Mouse (Mus musculus): ENCODE data around the gene Slc4a1. TPM values are rescaled to one million over a fixed set of nuclear protein-coding genes. Genes with fewer than 3 reads are reported as not detected.

Slc4a1 gene
- total and polyA plus RNA-seq, 3 experiments = 1.1 to 596 (median 2.9) TPM

- DNase-seq (ENCODE audit: low spot score) (no peak), ATAC-seq (ENCODE audit: extremely low read depth, insufficient number of reproducible peaks, low FRiP score, poor library complexity, severe bottlenecking) (no peak)
- H3K4me1 ChIP-seq (ENCODE audit: insufficient read depth, low read depth, low read length) = peaks cover 9% of the 10 kb centered on the region
- peaks cover 86% of the 10 kb centered on the region for H3K27me3 ChIP-seq (ENCODE audit: insufficient read depth, low read length)
- H3K4me3 ChIP-seq (ENCODE audit: low read depth, low read length) = no peak overlapping the region
- no peaks in the 10 kb centered on the region for H3K9me3 ChIP-seq (replicated peaks)
- no peak for TF ChIP-seq POLR2AphosphoS5 (IDR thresholded peaks at IDR 0.05; ENCODE audit: insufficient replicate concordance, low read depth, low read length)
- TF ChIP-seq CTCF (IDR thresholded peaks at IDR 0.05; ENCODE audit: low read depth, low read length) = no peak
- TF ChIP-seq GATA1 (IDR thresholded peaks at IDR 0.05; ENCODE audit: borderline replicate concordance, low read length) = no peak
- no peak for TF ChIP-seq TAL1 (conservative IDR thresholded peaks at IDR 0.05; ENCODE audit: low read depth, low read length)
- no peak for TF ChIP-seq GATA2 (IDR thresholded peaks at IDR 0.05; ENCODE audit: borderline replicate concordance, low read depth, low read length)
- no peaks in the 10 kb centered on the region for H3K36me3 ChIP-seq (replicated peaks)
Measured at GRCm38 (mm10) chr11:102349189-102349954, 16.6 kb downstream of the Slc4a1 start.

GRCm38 (mm10) chr11:102348771-102349170, 17.2 kb downstream of the Slc4a1 start:
- DNase-seq (ENCODE audit: low spot score) = no peak
- peaks cover 86% of the 10 kb centered on the region for H3K27me3 ChIP-seq (ENCODE audit: insufficient read depth, low read length)
- peaks cover 11% of the 10 kb centered on the region for H3K4me1 ChIP-seq (ENCODE audit: insufficient read depth, low read depth, low read length)
- ATAC-seq (ENCODE audit: extremely low read depth, insufficient number of reproducible peaks, low FRiP score, poor library complexity, severe bottlenecking) = no peak
- no peaks in the 10 kb centered on the region for H3K9me3 ChIP-seq (replicated peaks)
- no peaks in the 10 kb centered on the region for H3K36me3 ChIP-seq (replicated peaks)
- H3K4me3 ChIP-seq (ENCODE audit: low read depth, low read length) = no peak overlapping the region
- no peak for TF ChIP-seq GATA2 (IDR thresholded peaks at IDR 0.05; ENCODE audit: borderline replicate concordance, low read depth, low read length)
- no peak for TF ChIP-seq GATA1 (IDR thresholded peaks at IDR 0.05; ENCODE audit: borderline replicate concordance, low read length)
- no peak for TF ChIP-seq POLR2AphosphoS5 (IDR thresholded peaks at IDR 0.05; ENCODE audit: insufficient replicate concordance, low read depth, low read length)
- TF ChIP-seq TAL1 (conservative IDR thresholded peaks at IDR 0.05; ENCODE audit: low read depth, low read length) = no peak
- no peak for TF ChIP-seq CTCF (IDR thresholded peaks at IDR 0.05; ENCODE audit: low read depth, low read length)

DNA sequence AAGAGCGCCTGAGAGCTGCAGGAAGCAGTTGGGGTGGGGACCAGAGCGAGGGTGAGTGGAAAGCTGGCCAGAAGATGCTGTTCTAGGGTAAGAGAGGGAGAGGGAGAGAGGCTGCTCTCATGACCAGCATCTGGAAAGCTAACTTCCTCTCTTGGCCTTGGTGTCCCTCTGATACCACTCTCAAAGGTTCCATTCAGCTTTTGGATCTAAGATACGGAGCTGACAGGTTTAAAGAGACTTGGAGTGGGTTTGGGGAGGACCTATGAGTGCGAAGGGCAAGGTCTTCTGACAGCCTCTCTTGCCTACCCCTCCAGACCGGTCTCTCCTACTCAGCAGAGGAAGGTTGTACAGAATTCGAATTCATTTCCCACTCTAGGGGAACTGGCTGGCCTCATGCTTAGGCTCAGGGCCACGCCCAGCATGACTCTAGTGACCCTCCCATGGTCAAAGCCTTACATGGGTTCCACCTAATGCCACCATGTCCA, 17.9 kb downstream of the Slc4a1 start:
- H3K4me3 ChIP-seq (ENCODE audit: low read depth, low read length) = no peak overlapping the region
- H3K36me3 ChIP-seq (replicated peaks) = no peaks in the 10 kb centered on the region
- H3K9me3 ChIP-seq (replicated peaks) = no peaks in the 10 kb centered on the region
- peaks cover 12% of the 10 kb centered on the region for H3K4me1 ChIP-seq (ENCODE audit: insufficient read depth, low read depth, low read length)
- DNase-seq (ENCODE audit: low spot score) (no peak), ATAC-seq (ENCODE audit: extremely low read depth, insufficient number of reproducible peaks, low FRiP score, poor library complexity, severe bottlenecking) (no peak)
- no peak for TF ChIP-seq POLR2AphosphoS5 (IDR thresholded peaks at IDR 0.05; ENCODE audit: insufficient replicate concordance, low read depth, low read length)
- TF ChIP-seq TAL1 (conservative IDR thresholded peaks at IDR 0.05; ENCODE audit: low read depth, low read length) = no peak
- TF ChIP-seq GATA2 (IDR thresholded peaks at IDR 0.05; ENCODE audit: borderline replicate concordance, low read depth, low read length) = no peak
- TF ChIP-seq GATA1 (IDR thresholded peaks at IDR 0.05; ENCODE audit: borderline replicate concordance, low read length) = no peak
- TF ChIP-seq CTCF (IDR thresholded peaks at IDR 0.05; ENCODE audit: low read depth, low read length) = no peak
- H3K27me3 ChIP-seq (ENCODE audit: insufficient read depth, low read length) = peaks cover 84% of the 10 kb centered on the region

DNA sequence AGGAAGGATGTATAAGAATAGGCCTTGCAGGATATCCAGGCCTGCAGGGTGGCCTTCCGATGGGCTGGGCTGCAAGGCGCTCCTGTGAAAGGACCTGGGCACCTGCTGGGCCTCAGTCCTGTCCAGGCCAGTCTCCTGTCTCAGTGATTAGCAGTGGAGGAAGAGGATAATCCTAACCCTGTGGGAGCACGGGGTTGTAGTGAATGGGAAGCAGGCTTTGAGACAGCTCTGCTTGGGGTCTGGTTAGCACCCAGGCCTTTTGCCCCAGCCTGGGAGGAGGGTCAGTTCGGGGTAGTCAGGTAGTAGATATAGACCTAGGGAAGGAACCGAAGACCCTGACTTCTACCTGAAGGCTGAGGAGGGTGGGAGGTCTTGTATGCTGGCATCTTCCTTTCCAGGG, 18.3 kb downstream of the Slc4a1 start:
- peaks cover 84% of the 10 kb centered on the region for H3K27me3 ChIP-seq (ENCODE audit: insufficient read depth, low read length)
- H3K36me3 ChIP-seq (replicated peaks) = no peaks in the 10 kb centered on the region
- no peak for TF ChIP-seq GATA2 (IDR thresholded peaks at IDR 0.05; ENCODE audit: borderline replicate concordance, low read depth, low read length)
- TF ChIP-seq GATA1 (IDR thresholded peaks at IDR 0.05; ENCODE audit: borderline replicate concordance, low read length) = no peak
- no peak for TF ChIP-seq POLR2AphosphoS5 (IDR thresholded peaks at IDR 0.05; ENCODE audit: insufficient replicate concordance, low read depth, low read length)
- no peak for TF ChIP-seq CTCF (IDR thresholded peaks at IDR 0.05; ENCODE audit: low read depth, low read length)
- TF ChIP-seq TAL1 (conservative IDR thresholded peaks at IDR 0.05; ENCODE audit: low read depth, low read length) = no peak
- H3K4me1 ChIP-seq (ENCODE audit: insufficient read depth, low read depth, low read length) = peaks cover 14% of the 10 kb centered on the region
- no peaks in the 10 kb centered on the region for H3K9me3 ChIP-seq (replicated peaks)
- H3K4me3 ChIP-seq (ENCODE audit: low read depth, low read length) = no peak overlapping the region
- DNase-seq (ENCODE audit: low spot score) (no peak), ATAC-seq (ENCODE audit: extremely low read depth, insufficient number of reproducible peaks, low FRiP score, poor library complexity, severe bottlenecking) (no peak)

GRCm38 (mm10) chr11:102346926-102347325, 19.1 kb downstream of the Slc4a1 start:
- Histone ChIP-seq H3K4me3 (ENCODE audit: low read depth, low read length) (no peak overlapping the region), H3K9me3 (replicated peaks) (no peaks in the 10 kb centered on the region), H3K4me1 (ENCODE audit: insufficient read depth, low read depth, low read length) (peaks cover 14% of the 10 kb centered on the region), H3K27me3 (ENCODE audit: insufficient read depth, low read length) (peaks cover 82% of the 10 kb centered on the region), H3K36me3 (replicated peaks) (no peaks in the 10 kb centered on the region)
- no peak for ATAC-seq (ENCODE audit: extremely low read depth, insufficient number of reproducible peaks, low FRiP score, poor library complexity, severe bottlenecking)
- no peak for DNase-seq (ENCODE audit: low spot score)
- no peak for TF ChIP-seq GATA2 (IDR thresholded peaks at IDR 0.05; ENCODE audit: borderline replicate concordance, low read depth, low read length)

- Histone ChIP-seq H3K36me3 (replicated peaks) (no peaks in the 10 kb centered on the region), H3K4me1 (ENCODE audit: insufficient read depth, low read depth, low read length) (peaks cover 5% of the 10 kb centered on the region; the same call in 1 of the 2 replicates), H3K4me3 (ENCODE audit: low read depth, low read length) (no peak overlapping the region), H3K9me3 (replicated peaks) (peaks cover 3% of the 10 kb centered on the region), H3K27me3 (ENCODE audit: insufficient read depth, low read length) (peaks cover 65% of the 10 kb centered on the region)
- TF ChIP-seq TAL1 (conservative IDR thresholded peaks at IDR 0.05; ENCODE audit: low read depth, low read length) = no peak
- no peak for TF ChIP-seq POLR2AphosphoS5 (IDR thresholded peaks at IDR 0.05; ENCODE audit: insufficient replicate concordance, low read depth, low read length)
- TF ChIP-seq GATA2 (IDR thresholded peaks at IDR 0.05; ENCODE audit: borderline replicate concordance, low read depth, low read length) = no peak
- no peak for TF ChIP-seq CTCF (IDR thresholded peaks at IDR 0.05; ENCODE audit: low read depth, low read length)
- no peak for TF ChIP-seq GATA1 (IDR thresholded peaks at IDR 0.05; ENCODE audit: borderline replicate concordance, low read length)
- no peak for DNase-seq (ENCODE audit: low spot score)
- no peak for ATAC-seq (ENCODE audit: extremely low read depth, insufficient number of reproducible peaks, low FRiP score, poor library complexity, severe bottlenecking)
Measured at GRCm38 (mm10) chr11:102344458-102344857, 21.5 kb downstream of the Slc4a1 start.
